Mouse (Mus musculus) forebrain, embryonic 14.5 days (tissue): Measurements from ENCODE around the gene Ccn1. TPM values are rescaled to one million over a fixed set of nuclear protein-coding genes. Genes with fewer than 3 reads are reported as not detected.
A peak's percentile ranks its signal among the peaks of the same experiment; 100 is the strongest.

Experiments
- ATAC-seq: fragments of 200-750 bp; cut with Nextera tagmentation; 2 replicates; pipeline ENCODE4 v1.8.0; 2017; ENCODE audit warnings: mild to moderate bottlenecking, moderate library complexity
- DNase-seq: peaks from one replicate; pipeline ENCODE4 v3.0.0-alpha.2; 2015; ENCODE audit warnings: low spot score
- H3K27ac ChIP-seq: fragments of 300-500 bp; sonication (generic); 2 replicates; pipeline ENCODE4 v1.5.1; 2014; ENCODE audit warnings: low read depth, mild to moderate bottlenecking, control low read depth, low read length, moderate library complexity
- H3K27me3 ChIP-seq: fragments of 300-500 bp; sonication (generic); replicated peaks from 2 replicates; pipeline ENCODE4 v1.6.1; 2014; ENCODE audit warnings: low read length, control low read depth, mixed read lengths; ENCODE audit not compliant: control insufficient read depth, insufficient read depth
- H3K36me3 ChIP-seq: fragments of 300-500 bp; sonication (generic); 2 replicates; pipeline ENCODE4 v1.6.1; 2014; ENCODE audit warnings: low read length, control low read depth; ENCODE audit not compliant: control insufficient read depth, insufficient read depth
- H3K4me1 ChIP-seq: fragments of 300-500 bp; sonication (generic); 2 replicates; pipeline ENCODE4 v1.6.1; 2014; ENCODE audit warnings: antibody characterized with exemption, low read length, control low read depth; ENCODE audit not compliant: control insufficient read depth, insufficient read depth
- H3K4me2 ChIP-seq: fragments of 300-500 bp; sonication (generic); 2 replicates; pipeline ENCODE4 v1.6.1; 2014; ENCODE audit warnings: mild to moderate bottlenecking, control low read depth, low read length
- H3K4me3 ChIP-seq: fragments of 300-500 bp; sonication (generic); 2 replicates; pipeline ENCODE4 v1.5.1; 2014; ENCODE audit warnings: low read depth, low read length, control low read depth
- H3K9ac ChIP-seq: fragments of 300-500 bp; sonication (generic); 2 replicates; pipeline ENCODE4 v1.6.1; 2014; ENCODE audit warnings: mild to moderate bottlenecking, low read length, control low read depth, moderate library complexity
- H3K9me3 ChIP-seq: fragments of 300-500 bp; sonication (generic); replicated peaks from 2 replicates; pipeline ENCODE4 v1.6.1; 2016; ENCODE audit warnings: low read length, control low read depth, mixed read lengths; ENCODE audit not compliant: control insufficient read depth
- WGBS: fragments of 180-500 bp; shearing (Covaris S2); extraction: QIAGEN DNeasy Blood & Tissue Kit; methylation state at CpG from one replicate; pipeline ENCODE4 v1.1.7; 2014; 5-methylcytosine and 5-hydroxymethylcytosine counted together
- polyA plus RNA-seq: library from polyadenylated mRNA; unstranded; fragments of >200 nt; fragmentation: Nextera tagmentation; extraction: Ambion mirVana; gene quantifications from 2 replicates; pipeline ENCODE4 v1.2.1, GENCODE M21; 2014

Gene Ccn1
- polyA plus RNA-seq, 1 experiment from 2014 or later: 14.6 TPM

DNA sequence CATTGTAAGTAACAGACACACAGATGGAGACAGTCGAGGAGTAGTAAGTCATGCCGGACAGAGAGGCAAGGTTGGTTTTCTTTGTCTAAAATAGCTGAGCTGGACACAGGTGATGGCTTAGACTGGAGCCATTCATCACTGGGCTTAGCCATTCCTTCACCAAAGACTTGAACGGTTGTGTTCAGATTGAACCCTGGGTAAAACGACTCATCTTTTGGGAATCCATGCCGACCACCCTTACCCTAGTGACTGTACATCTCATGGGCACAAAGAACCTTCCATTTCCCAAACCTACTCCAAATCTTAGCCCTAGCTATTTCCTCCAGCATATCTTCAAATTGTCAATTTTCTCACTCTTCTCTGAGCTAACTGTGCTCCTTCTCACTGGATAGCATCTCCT is 30.9 kb upstream of the Ccn1 start:
- no peaks in the 10 kb centered on the region for H3K36me3 ChIP-seq
- no peak for DNase-seq
- no peak for ATAC-seq
- 93% methylated on average over 5 of the region's 5 CpGs for WGBS
- peak overlapping the region; percentile 71 for H3K27ac ChIP-seq
- H3K4me2 ChIP-seq: no peak overlapping the region
- no peaks in the 10 kb centered on the region for H3K9me3 ChIP-seq
- no peaks in the 10 kb centered on the region for H3K27me3 ChIP-seq
- H3K4me1 ChIP-seq: no peaks in the 10 kb centered on the region
- no peak overlapping the region for H3K9ac ChIP-seq
- H3K4me3 ChIP-seq: no peak overlapping the region

DNA sequence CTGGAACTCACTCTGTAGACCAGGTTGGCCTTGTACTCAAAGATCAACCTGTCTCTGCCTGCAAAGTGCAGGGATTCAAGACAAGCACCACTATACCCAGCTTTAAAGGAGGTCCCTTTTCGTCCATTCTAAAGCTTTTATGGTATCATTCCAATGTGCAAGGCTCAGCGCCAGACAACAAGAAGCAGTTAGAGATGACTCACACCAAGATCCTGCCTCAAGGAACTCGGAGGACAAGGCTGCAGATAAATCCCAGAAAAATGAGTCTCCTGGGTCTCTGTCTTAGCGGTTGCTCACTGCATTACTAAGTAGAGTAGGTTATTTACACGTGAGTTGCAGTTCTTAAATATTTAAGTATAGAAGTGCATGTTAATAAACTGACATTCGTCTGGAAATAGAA is 26.4 kb upstream of the Ccn1 start:
- Histone ChIP-seq H3K4me2 (no peak overlapping the region), H3K27ac (no peak overlapping the region), H3K36me3 (no peaks in the 10 kb centered on the region), H3K9ac (no peak overlapping the region), H3K9me3 (no peaks in the 10 kb centered on the region), H3K27me3 (no peaks in the 10 kb centered on the region), H3K4me1 (no peaks in the 10 kb centered on the region), H3K4me3 (no peak overlapping the region)
- 86% methylated on average over 6 of the region's 6 CpGs for WGBS
- DNase-seq: no peak
- no peak for ATAC-seq

DNA sequence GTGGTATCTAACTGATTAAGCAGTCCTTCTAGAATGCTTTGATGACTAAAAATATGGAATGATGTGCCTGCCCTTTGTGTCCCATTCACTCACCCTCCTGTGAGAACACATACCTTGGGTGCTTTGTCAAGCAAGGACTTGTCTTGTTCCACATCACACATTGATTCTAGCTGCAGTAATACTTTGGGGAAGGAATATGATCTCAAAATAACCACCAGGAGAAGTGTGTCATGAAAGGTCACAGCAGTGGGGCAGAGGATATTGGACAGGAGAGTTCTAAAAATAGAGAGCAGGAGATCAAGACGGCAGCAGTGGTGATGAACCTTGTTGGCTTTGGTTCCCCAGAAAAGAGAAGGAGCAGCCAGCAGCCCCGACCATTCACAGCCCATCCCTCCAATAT is 25.0 kb upstream of the Ccn1 start:
- Histone ChIP-seq H3K36me3 (no peaks in the 10 kb centered on the region), H3K9ac (no peak overlapping the region), H3K4me1 (no peaks in the 10 kb centered on the region)

DNA sequence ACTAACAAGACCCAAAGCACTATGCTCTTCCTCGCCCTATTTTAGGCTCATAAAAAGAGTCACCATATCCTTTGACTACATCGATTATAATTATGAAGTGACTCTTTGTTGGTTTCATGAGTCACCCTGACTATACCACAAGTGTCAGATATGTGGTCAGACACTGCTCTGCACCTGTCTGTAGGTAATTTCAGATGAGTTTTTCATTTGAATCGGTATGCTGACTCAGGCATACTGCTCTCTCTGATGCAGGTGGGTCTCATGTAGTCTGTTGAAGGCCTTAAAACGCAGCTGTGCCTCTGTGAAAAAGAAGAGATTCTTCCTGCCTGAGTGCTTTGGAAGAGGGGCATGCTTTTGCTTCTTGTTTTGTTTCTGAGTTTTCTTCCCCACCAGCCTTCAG is 16.6 kb upstream of the Ccn1 start:
- Histone ChIP-seq H3K9ac (no peak overlapping the region), H3K4me1 (no peaks in the 10 kb centered on the region), H3K4me2 (no peak overlapping the region), H3K27me3 (no peaks in the 10 kb centered on the region), H3K4me3 (no peak overlapping the region), H3K27ac (no peak overlapping the region), H3K9me3 (no peaks in the 10 kb centered on the region), H3K36me3 (no peaks in the 10 kb centered on the region)
- 92% methylated on average over 4 of the region's 4 CpGs for WGBS
- DNase-seq: no peak
- ATAC-seq: no peak

More for the DNA sequence above, 25.0 kb upstream of the Ccn1 start:
- no peak overlapping the region for H3K4me3 ChIP-seq
- H3K4me2 ChIP-seq: no peak overlapping the region
- no peaks in the 10 kb centered on the region for H3K9me3 ChIP-seq
- H3K27me3 ChIP-seq: no peaks in the 10 kb centered on the region
- no peak overlapping the region for H3K27ac ChIP-seq
- no peak for DNase-seq
- 84% methylated on average over 2 of the region's 2 CpGs for whole genome bisulfite sequencing
- ATAC-seq: no peak

DNA sequence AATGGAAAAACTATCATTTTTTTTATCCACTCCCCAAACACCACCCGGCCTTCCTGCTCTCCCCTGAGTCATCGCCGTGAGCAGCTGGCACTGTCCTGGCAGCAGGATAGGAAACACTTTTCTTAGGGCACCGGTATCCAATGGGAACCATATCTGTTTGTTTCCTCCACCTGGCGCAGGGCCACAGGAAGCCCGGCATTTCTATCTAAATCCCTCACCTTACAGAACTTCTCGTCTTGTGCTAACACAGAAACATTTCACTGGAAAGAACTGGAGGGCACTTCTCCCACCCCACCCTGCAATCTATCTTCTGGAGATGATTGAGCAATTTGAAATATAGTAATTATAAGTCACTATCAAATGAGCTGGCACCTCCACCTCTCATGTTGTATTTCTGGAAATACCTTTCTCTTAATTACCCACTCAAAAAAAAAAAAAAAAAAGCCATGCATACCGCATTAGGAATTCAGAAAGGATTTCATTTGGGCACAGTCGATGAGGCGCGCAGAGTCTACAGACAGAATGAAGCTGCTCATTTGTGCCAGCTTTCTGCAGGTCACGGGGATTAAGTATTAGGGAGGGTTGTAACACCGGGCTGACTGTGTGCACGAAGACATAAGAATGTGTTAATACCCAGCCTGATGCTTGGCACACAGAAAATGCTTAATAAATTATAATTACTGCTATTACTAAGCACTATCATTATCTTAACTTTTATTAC is 7.4 kb upstream of the Ccn1 start:
- no peak overlapping the region for H3K4me2 ChIP-seq
- no peaks in the 10 kb centered on the region for H3K36me3 ChIP-seq
- no peak overlapping the region for H3K9ac ChIP-seq
- H3K9me3 ChIP-seq: no peaks in the 10 kb centered on the region
- ATAC-seq (no peak), DNase-seq (peak; percentile 37)
- H3K27ac ChIP-seq: no peak overlapping the region
- H3K4me3 ChIP-seq: no peak overlapping the region
- WGBS: 31% methylated on average over 14 of the region's 14 CpGs
- peaks cover 10% of the 10 kb centered on the region; the same call in 1 of the 2 replicates for H3K27me3 ChIP-seq
- H3K4me1 ChIP-seq: peaks cover 13% of the 10 kb centered on the region

DNA sequence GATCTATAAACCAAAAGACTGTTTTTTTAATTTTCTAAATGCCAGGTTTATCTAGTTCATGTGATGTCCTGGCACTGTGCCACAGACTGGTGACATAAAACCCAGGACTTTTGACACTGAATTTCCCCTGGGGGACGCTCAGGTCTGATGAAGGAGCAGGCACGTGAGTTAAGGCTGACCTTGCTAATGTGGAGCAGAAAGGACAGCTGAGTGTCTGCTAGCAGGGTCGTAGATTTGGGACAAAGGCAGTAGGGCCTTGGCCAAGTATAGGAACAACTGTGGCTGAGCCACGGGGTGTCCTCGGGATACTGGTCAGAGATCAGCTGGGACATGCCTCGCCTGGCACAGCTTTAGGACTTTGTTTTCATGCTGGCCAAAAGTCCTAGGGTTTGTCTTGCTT is 5.2 kb upstream of the Ccn1 start:
- no peak overlapping the region for H3K4me2 ChIP-seq
- no peak for DNase-seq
- H3K27ac ChIP-seq: no peak overlapping the region
- no peaks in the 10 kb centered on the region for H3K36me3 ChIP-seq
- ATAC-seq: no peak
- H3K9ac ChIP-seq: no peak overlapping the region
- H3K4me3 ChIP-seq: no peak overlapping the region
- WGBS: 86% methylated on average over 6 of the region's 6 CpGs
- no peaks in the 10 kb centered on the region for H3K9me3 ChIP-seq
- peaks cover 10% of the 10 kb centered on the region; the same call in 1 of the 2 replicates for H3K27me3 ChIP-seq
- H3K4me1 ChIP-seq: peaks cover 22% of the 10 kb centered on the region

DNA sequence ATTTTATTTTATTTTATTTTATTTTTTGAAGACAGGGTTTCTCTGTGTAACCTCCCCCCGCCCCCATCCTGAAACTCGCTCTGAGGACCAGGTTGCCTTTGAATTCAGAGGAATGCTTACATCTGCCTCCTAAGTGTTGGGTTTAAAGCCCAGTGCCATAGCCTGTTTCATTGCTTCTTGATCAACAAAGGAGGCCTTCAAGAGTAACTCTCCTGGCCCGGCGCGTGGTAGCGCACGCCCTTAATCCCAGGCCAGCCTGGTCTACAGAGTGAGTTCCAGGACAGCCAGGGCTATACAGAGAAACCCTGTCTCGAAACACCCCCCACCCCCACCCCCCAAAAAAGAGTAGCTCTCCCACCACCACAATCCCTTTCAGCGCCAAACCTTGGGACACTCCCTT is 4.2 kb upstream of the Ccn1 start:
- Histone ChIP-seq H3K4me3 (no peak overlapping the region), H3K4me2 (peak overlapping the region; percentile 82; the same call in 1 of the 2 replicates), H3K27ac (no peak overlapping the region), H3K36me3 (no peaks in the 10 kb centered on the region), H3K9ac (no peak overlapping the region), H3K4me1 (peaks cover 25% of the 10 kb centered on the region), H3K9me3 (no peaks in the 10 kb centered on the region), H3K27me3 (peaks cover 13% of the 10 kb centered on the region; the same call in 1 of the 2 replicates)
- no peak for ATAC-seq
- WGBS: 64% methylated on average over 9 of the region's 9 CpGs
- no peak for DNase-seq

DNA sequence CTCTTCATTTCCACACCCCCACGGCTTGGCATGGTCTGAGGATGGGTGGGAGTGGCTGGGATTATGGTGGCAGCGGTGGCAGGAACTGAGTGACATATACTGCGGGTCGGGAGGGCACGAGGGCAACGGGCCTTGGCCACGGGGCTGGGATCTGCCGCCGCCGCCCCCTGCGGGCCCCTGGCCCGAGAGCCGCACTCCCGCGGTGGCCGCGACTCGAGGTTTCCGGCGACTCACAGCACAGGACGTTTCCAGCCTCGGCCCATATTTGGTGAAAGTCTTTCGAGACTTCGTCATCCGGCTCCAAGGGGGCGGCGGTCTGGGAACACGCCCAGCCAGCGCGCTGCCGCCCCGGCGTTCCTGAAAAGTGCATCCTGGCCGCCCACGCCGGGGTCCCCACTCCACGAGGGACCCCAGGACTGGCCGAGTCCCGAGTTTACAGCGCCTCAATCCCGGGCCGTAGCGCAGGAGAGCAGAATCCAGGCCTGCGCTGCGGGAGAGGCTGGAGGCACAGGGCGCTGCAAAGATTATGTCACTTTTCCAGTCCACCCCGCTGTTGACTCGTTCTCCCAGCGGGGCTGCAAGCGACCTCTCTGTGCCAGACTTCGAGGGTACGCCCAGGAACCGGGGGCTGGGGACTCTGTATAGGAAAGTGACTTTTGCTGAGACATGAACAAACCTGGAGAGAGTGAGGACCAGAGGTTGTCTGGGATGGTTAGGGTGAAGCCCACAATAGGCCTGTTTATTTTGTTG is 3.6 kb upstream of the Ccn1 start:
- 2% methylated on average over 53 of the region's 53 CpGs for WGBS
- Histone ChIP-seq H3K4me3 (peak overlapping the region; percentile 36), H3K9me3 (no peaks in the 10 kb centered on the region), H3K27ac (peak overlapping the region; percentile 27; the same call in 1 of the 2 replicates), H3K4me1 (peaks cover 30% of the 10 kb centered on the region), H3K4me2 (peak overlapping the region; percentile 82), H3K36me3 (no peaks in the 10 kb centered on the region), H3K9ac (peak overlapping the region; percentile 66), H3K27me3 (peaks cover 13% of the 10 kb centered on the region; the same call in 1 of the 2 replicates)
- peak; percentile 73 for DNase-seq
- 0 out of 2 replicates have a peak, but pooled peaks have one; percentile 6 for ATAC-seq
